In the genomic region with DNA sequence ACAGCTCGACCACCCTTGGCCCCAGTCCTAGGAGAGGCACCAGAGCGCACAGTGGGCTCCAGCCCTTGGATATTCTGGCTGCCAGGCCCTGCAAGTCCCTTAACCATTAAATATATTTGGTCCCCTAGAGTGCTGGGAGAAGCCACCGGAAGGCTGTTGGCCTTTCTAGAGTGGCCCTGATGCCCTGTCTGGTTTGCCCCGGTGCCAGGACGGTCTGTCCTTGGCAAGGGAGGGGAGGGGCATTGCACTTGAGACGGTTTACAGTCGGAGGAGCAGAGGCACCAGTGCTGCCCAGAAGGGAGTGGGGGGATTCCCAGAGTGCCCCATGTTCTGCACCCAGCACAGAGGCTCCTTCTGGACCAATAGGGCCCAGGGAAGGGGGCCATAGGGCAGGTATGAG, we compare ENCODE assay signal across 29 mouse cellular contexts. TPM values are rescaled to one million over a fixed set of nuclear protein-coding genes. Genes with fewer than 3 reads are reported as not detected.
DNase-seq lines count a peak whose midpoint lies in the region; TF ChIP-seq lines count a peak whose summit lies in the region.
"Had no signal": no experiment of that assay in that cellular context is flagged by ENCODE, and none has a peak within 500 bp of the region (broad histone marks: within the 10 kb centered on the region; RNA-seq: fewer than 3 reads in every experiment).

No protein-coding gene starts in this region.

- peaks cover 60% of the 10 kb centered on the region for H3K36me3 ChIP-seq in thymus, adult 2 months (ENCODE audit: control insufficient read depth, insufficient read depth, low read length)

- TF ChIP-seq POLR2A in thymus, adult 2 months (IDR thresholded peaks at IDR 0.05; ENCODE audit: control insufficient read depth, extremely low read depth, insufficient read depth, low read length, poor library complexity) = no peak

- DNase-seq in kidney, adult 18-20 months = peak; percentile 3
- DNase-seq in kidney, postnatal 14 days = no peak
- DNase-seq in ovary, postnatal 36 days (ENCODE audit: low spot score) = peak; percentile 66
- DNase-seq in ovary, postnatal 14 days (ENCODE audit: low spot score) = no peak
- DNase-seq in adrenal gland, postnatal 14 days = peak; percentile 85
- no peak for DNase-seq in thymus, adult 2 months
- no peak for DNase-seq in spleen, postnatal 14 days (ENCODE audit: low spot score in 2 of 2)
- DNase-seq: B cell, adult 2 months; cerebellum, postnatal 36 days; embryo, embryonic 11 days; gastrocnemius, postnatal 25 days; heart, adult 2 months; kidney, adult 2 months; kidney, postnatal 4 days; layer of hippocampus, adult 9-11 months; lung, postnatal 4 days; thymus, postnatal 25 days had no signal

- H3K27ac ChIP-seq in thymus, adult 2 months (ENCODE audit: control insufficient read depth, insufficient read depth, low read length) = no peak overlapping the region
- H3K27ac ChIP-seq: embryonic facial prominence, embryonic 12.5 days; heart, adult 2 months; hindbrain, embryonic 10.5 days; left cerebral cortex, adult 2 months; limb, embryonic 13.5 days; midbrain, embryonic 13.5 days had no signal

- no peak overlapping the region for H3K4me3 ChIP-seq in thymus, adult 2 months (ENCODE audit: control insufficient read depth, insufficient read depth, low read length)
- H3K4me3 ChIP-seq: embryonic facial prominence, embryonic 12.5 days; heart, adult 2 months; heart, embryonic 12.5 days; hindbrain, embryonic 10.5 days; left cerebral cortex, adult 2 months; limb, embryonic 13.5 days; megakaryocyte, embryonic 14.5 days; midbrain, embryonic 13.5 days had no signal

- WGBS in thymus, adult 2 months = 95% methylated on average over 7 of the region's 7 CpGs

- H3K27me3 ChIP-seq in thymus, adult 2 months (ENCODE audit: control insufficient read depth, insufficient read depth, low read length) = no peaks in the 10 kb centered on the region
- H3K27me3 ChIP-seq: embryonic facial prominence, embryonic 12.5 days; heart, embryonic 12.5 days; limb, embryonic 13.5 days; megakaryocyte, embryonic 14.5 days; midbrain, embryonic 13.5 days had no signal

- no peak for TF ChIP-seq CTCF in thymus, adult 2 months (IDR thresholded peaks at IDR 0.05; ENCODE audit: borderline replicate concordance, control insufficient read depth, extremely low read depth, insufficient read depth, low read length, poor library complexity)

- H3K4me1 ChIP-seq in thymus, adult 2 months (replicated peaks; ENCODE audit: control insufficient read depth, insufficient read depth, low read length) = no peaks in the 10 kb centered on the region
- H3K4me1 ChIP-seq: embryonic facial prominence, embryonic 12.5 days; hindbrain, embryonic 10.5 days; midbrain, embryonic 13.5 days had no signal

RNA-seq across cellular contexts. Expression of a gene that starts 4.3 kb away (rescaled TPM):
- 0.30 and 1.7 TPM in 2 replicates for total RNA-seq in adrenal gland, postnatal 14 days (2021)
- polyA plus RNA-seq in thymus, adult 2 months (2012; rRNA removed) = 0.08 and 0.11 TPM in 2 replicates
- polyA plus RNA-seq: heart, adult 2 months; intestine, embryonic 14.5 days; limb, embryonic 13.5 days had no signal

RNA-seq across cellular contexts. Expression of a gene that starts 32.2 kb away (rescaled TPM):
- total RNA-seq in adrenal gland, postnatal 14 days (2021) = 0.33 and 0.71 TPM in 2 replicates
- 5.6 and 8.1 TPM in 2 replicates for polyA plus RNA-seq in thymus, adult 2 months (2012; rRNA removed)
- total RNA-seq: gastrocnemius, postnatal 25 days; heart, adult 2 months; left cerebral cortex, adult 2 months; left cerebral cortex, postnatal 25 days had no signal
- polyA plus RNA-seq: embryonic facial prominence, embryonic 12.5 days; forebrain, embryonic 14.5 days; hindbrain, embryonic 10.5 days; limb, embryonic 13.5 days; liver, embryonic 11.5 days; liver, embryonic 16.5 days; midbrain, embryonic 13.5 days had no signal

Comparison
In these comparisons a context has a peak if more than half of its experiments do, and no peak if none do; other contexts are left out.
1. DNase-seq: peak in kidney, adult 18-20 months (single experiment), ovary, postnatal 36 days (single experiment) and adrenal gland, postnatal 14 days (single experiment); none in kidney, postnatal 14 days (single experiment), ovary, postnatal 14 days (single experiment), thymus, adult 2 months (single experiment) and spleen, postnatal 14 days (0 of 2).